Mouse (Mus musculus) common myeloid progenitor, adult 5-6 weeks (primary cell): ENCODE results near the gene Fam3a. TPM values are rescaled to one million over a fixed set of nuclear protein-coding genes. Genes with fewer than 3 reads are reported as not detected.
"Not testable (repeated sequence)": the region's sequence is repeated elsewhere in the genome, so short reads cannot be mapped to it uniquely, and the experiment has no call there.

Experiments used
- ATAC-seq: replicated peaks from 2 replicates; pipeline ENCODE4 v1.8.0; 2016; ENCODE audit warnings: low read depth, mild to moderate bottlenecking, moderate TSS enrichment, inconsistent platforms; ENCODE audit not compliant: poor library complexity, severe bottlenecking
- total RNA-seq: library from RNA; stranded (forward); fragments of 200-1000, 187-1606 nt; gene quantifications from 2 replicates; pipeline ENCODE4 v1.2.3, GENCODE M21; 2017

The Fam3a gene
- 12.0 and 12.7 TPM in 2 replicates for total RNA-seq

DNA sequence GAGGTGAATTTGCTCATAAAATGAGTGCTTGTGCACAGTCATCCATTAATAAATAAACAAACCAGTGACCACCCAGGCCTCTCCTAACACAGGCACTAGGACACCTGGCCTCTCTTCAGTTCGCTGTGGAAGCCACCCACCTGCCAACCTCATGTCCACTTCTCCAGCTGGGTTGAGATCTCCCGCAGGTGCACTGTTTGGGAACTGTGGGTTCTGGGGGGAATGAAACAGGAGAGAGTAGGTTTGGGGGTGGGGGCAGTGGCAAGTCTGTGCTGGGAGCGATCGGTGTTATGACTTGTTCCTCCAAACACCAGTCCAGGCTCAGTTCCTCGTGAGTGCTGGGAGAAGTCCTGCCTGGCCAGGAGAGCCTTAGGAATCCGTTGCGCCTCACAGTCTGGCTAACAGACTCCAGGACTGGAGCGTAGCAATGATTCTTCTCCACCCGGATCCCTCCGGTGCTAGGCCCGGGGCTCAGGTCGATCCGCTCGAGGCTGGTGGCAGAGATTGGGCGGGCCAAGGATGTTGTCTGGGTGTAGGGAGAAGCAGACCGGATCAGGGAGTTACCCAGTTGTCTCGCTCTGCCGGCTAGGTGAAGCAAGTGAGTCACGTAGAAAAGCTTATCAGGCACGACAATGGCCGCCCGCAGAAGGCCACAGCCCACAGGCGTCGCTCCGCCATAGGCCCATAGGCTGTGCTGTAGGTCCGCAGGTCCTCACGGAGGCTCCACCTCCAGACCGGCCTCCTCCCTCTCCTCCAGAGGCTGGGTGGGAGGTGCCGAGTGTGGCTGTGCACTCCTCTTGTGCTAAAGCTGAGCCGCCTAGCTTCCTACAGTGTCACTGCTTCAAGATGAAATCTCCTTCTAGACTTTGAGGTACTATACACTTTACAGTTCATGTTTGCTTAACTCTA, at the start of gene Fam3a, which contains the start of gene Ikbkg:
TSS of gene Fam3a (minus strand) at position 738 of the 909 bp plus-strand sequence.
TSS of gene Ikbkg (plus strand) at position 756 of the 909 bp plus-strand sequence.
- peak; percentile 100 for ATAC-seq

DNA sequence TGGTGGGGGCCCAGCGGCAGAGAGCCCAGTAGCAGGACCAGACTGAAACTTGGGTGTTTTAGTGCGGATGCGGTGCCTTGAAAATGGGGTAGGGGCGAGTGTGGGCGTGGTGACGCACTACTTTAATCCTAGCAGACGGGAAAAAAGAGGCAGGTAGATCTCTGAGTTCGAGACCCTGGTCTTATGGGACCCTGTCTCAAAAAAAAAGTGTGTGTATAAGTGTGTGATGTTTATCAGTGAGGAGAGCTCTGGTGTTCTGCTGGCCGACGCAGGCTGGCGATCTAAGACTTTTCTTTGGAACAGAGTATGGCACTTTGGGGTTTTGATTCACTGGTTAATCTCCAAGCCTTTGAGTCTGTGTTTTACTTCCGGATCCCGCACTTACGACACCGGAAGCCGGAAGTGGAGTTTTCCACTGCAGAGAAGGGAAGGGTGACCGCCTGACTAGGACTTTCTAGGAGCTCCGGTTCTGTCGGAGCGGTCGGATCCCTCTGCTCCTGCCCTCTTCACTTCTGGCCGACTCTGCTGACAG, 36.3 kb upstream of the Fam3a start:
- ATAC-seq: peak; percentile 55

DNA sequence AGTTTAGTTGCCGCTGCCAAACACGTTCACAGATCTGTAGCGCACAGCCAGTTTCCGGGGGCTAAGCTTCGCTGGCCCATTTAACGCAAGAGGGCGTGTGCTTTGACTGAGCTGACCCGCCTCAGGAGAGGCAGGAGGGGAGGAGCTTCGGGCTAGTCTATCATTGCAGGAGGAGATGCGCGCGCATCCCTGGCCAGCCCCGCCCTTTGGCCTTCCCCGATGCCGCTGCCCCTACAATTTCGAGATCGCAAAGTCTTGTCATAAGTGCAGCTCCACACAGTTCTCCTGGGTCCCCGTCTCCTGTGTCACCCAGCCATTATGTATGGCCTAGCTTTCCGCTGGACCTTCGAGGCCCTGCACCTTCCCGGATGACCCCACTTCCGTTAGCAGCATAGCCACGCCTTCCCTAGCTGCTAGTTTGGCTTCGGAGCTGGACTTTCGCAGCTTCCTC, 35.8 kb upstream of the Fam3a start, which contains the start of gene G6pdx:
TSS of gene G6pdx (minus strand) at position 369 of the 451 bp plus-strand sequence.
- peak; percentile 73 for ATAC-seq

DNA sequence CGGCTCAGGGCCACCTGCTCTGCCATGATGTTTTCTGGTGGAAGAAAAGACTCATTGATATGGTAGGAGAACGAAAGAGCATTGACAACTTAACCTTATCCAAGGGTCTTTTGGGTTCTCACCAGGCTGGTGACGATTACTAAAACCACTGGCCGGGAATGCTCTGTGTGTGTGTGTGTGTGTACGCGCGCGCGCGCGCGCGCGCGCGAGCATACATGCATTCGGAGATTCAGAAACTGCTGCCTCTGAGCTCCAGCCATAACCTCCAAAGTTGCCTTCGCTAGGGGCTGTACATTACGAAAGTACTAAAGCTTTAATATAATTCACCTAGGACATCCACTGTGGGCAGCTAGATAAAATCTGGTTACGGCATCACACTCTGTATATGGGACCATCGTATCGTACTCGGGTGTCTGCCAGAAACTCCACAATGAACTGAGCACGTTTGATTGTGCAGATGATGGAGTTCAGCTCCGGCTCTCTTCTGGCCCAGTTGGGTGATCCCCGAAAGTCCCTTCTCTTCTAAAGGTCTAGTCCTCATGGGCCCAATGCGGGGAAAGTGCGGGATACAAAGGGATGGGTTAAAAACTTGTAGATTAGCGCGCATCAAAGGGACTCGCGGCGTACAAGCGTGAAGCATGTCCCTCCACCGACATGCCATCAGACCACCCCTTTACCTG, 35.2 kb upstream of the Fam3a start:
- ATAC-seq: no peak

DNA sequence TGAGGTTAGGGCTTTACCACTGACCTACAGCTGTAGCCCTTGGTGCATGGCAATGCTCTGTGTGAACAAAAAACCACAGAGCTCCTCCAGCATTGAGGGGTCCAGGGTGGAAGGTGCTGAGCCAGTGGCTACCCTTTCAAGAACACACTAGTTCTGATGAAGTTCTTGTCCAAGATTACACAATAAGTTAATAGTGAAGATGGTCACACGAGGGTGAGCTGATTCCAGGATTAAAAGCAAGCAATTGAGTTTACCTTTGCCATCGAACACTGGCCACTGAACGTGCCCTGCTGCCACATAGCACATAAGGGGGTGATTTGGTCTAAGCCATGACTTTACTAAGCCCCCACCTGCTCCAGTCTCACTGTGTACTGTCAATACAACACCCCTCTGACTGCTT, 34.0 kb upstream of the Fam3a start:
- ATAC-seq: no peak

DNA sequence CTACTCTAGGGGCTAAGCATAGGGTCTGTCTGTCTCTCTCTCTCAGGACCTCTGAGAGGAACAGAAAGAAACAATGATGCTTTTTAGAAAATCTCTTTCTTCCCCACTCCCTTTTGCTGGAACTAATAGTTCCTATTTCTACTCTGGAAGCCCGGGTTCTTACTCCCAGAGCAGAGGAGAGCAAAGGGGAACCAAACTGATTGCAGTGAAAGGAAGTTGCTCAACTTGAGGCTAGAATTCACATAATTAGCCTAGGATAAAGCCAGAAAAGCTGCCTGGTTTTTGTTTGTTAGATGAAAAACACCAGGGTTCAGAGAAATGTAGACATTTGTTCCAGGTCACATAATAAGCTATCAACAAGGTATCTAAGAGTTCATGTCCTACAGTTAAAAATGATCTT, 33.2 kb upstream of the Fam3a start:
- ATAC-seq: no peak

DNA sequence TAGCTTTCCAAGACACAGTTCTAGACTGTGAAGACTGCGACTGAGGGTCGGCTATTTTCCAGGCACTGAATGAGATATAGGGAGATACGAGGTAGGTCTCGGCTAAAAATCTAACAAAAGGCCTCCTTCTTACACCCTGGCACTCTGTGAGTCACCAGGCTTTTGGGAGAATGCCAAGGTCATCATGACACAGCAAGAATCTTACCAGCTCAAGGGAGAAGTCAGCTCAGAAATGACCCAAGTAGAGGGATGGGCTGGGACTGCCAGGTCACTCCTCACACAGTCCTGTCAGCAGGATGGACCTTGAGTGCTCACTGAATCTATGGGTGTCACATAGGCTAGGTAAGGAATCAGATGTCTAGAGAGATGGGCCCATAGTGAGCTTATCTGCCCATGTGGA, 32.1 kb upstream of the Fam3a start:
- ATAC-seq: peak; percentile 19; the same call in 1 of the 2 replicates

DNA sequence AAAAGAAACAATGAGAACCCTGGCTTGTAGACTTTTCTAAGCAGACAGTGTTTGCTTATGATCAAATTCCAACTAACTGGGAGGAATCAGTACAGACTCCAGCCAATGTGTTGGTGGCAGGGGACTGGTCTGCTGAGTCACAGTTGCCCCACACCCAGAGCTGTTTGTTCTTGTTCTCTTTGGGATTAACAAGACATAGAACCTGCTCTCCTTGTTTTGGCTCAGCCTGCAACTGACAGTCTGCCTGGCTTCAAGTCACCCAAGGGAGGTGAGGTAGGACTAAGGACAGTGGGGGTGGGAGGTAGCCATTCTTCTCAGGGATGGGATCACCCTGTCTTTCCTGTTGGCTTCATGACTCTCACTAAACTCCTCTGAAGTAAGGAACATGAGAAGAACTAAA, 31.4 kb upstream of the Fam3a start:
- ATAC-seq: no peak

DNA sequence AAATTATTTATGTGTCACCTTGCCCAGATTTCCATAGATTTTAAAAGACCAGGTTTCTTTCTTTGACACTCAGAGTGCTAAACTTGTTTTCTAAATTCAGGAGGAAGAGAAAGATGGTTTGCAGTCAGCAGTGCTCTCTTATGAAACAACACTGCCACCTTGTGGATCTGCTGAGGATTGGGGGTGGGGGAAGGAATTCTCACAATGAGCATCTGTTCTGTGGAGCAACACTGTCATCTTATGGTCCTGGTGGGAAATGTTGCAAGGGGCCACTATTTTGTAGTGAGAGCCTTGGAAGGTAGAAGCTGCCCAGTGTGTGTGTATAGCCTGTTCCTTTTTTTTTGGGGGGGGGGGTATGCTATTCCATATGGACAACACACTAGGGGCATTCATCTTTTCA, 20.3 kb upstream of the Fam3a start:
- peak; percentile 99 for ATAC-seq

DNA sequence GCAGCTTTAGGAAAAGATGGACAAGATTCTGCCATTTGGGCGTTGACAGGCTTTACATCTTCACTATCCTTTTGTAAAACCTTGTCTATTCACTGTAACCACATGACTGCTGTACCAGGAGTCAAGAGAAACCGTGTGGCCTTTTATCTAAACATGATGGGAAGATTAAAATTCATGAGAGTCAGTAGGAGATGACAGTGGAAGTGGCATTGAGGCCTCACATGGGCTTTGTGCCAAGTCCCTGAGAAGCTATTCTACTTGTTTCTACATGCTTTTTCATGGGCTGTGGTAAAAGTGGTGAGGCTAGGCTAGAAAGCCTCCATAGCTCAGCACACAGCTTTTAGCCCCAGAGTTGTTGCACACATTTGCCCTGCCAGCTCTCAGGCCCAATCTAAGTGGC, 15.3 kb upstream of the Fam3a start:
- no peak for ATAC-seq

DNA sequence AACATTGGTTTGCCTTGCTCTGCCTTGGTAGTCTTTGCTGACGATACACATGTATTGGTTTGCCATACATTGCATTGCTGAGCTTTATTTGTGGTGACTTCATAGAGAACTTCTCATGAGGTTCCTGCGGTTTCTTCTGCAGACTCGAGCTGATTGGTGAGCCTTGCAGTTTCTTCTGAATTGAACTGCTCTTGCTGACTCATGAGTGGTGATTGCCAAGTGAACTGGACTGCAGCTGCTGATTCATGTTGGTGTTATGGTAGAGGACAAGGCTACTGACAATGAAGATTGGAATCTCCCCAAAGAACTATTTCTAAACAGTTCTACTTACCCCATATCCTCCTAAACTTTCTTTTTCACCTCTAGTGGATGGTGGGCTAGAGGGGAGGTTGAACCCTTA, 7.1 kb upstream of the Fam3a start:
- ATAC-seq: no peak

DNA sequence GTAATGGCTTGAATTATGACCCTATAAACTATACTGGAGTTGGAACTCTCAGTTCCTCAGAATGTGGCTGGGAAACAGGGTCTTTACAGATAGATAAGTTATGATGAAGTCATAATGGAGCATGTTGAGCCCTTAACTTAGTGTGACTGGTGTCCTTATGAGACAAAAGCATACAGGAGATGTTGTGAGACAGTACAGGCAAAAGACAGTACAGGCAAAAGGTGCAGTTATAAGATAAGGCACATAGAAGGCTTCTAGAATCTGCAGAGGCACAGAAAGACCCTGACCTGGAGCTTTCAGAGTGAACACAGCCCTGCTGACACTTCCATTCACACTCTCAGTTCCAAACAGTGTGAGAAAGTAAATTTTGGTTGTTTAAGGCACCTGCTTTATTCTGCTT, 4.9 kb downstream of the Fam3a start:
- no peak for ATAC-seq

DNA sequence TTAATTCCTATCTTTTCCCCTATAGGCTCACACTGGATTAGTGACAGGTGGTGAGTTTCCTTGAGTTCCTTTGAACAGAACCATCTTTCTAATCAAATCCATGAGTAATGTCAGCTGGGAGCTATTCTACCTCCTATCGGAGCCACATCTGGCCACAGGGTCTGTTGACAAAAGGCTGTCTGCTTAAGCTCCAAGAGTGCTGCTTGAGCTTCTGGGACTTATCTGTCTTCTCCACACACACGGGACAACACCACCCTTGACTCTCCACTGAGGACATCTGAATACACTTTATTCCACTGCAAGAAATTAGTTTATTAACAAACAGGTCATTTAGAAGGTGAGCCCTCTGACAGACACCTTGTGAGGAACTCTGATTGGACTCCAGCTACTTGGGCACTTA, 8.6 kb downstream of the Fam3a start:
- no peak for ATAC-seq

DNA sequence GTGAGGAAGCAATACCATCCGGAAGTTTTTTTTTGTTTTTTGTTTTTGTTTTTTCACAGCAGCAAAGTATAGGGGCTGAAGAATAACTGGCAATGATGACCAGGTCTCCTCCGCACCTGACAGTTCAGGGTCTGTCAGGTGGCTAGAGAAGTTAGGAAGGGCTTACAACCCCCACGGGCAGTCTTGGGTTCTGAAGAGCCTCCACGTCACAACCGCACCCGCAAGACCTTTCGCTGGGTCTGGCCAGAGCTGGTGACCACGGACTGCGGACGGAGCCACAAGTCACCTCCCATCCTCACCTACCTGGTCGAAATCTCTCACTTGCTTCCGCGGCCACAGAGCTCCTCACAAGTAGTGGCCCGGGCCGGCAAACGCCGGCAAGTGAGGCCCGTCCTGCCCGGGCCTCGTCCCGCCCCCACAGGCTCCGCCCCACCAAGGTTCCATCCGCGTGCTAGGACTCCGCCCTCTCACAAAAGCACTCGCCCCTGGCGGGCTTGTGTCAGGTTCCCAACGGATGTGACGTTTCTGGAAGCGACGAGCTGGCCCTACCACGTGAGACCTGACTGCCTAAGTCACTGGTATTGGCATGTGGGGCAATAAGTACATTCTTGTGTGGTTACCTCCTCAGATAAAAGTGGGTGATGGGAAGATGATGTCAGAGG, 20.1 kb downstream of the Fam3a start, which contains the start of the genes Ubl4a and Slc10a3:
TSS of gene Ubl4a (minus strand) at position 331 of the 662 bp plus-strand sequence.
TSS of gene Slc10a3 (minus strand) at position 462 of the 662 bp plus-strand sequence.
- ATAC-seq: peak; percentile 91

DNA sequence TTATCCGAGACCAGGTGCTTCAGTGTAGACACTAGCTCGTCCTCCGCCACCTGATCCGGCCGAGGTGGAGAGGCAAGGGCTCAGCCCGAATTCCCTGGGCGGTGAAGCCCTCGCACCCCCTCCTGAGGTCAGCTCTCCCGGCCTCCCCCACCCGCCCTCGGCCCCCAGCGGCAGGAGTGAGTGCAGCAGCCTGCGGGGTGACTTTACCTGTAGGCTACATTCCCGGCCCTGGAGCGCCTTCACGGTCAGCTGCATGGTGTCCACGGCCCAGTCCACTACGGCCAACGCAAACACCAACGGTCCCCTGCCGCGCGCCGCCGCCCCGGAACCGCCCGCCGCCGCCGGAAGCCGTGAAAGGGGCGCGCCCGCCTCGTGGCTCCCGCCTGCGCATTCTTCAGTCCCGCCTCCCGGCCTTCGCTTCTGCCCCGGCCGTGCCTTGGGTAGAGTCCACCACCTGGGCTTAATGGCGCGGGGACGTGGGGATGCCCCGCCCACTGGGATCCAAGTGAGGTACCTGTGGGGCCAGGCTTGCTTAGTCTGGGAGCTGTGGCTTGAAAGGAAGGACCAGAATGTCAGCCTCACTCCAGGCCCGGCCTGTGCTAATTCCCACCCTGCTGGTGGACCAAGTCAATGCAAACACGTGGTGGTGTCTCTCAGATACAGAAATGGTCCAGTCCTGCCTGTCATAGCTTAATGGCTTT, 24.7 kb downstream of the Fam3a start:
- peak; percentile 66 for ATAC-seq

DNA sequence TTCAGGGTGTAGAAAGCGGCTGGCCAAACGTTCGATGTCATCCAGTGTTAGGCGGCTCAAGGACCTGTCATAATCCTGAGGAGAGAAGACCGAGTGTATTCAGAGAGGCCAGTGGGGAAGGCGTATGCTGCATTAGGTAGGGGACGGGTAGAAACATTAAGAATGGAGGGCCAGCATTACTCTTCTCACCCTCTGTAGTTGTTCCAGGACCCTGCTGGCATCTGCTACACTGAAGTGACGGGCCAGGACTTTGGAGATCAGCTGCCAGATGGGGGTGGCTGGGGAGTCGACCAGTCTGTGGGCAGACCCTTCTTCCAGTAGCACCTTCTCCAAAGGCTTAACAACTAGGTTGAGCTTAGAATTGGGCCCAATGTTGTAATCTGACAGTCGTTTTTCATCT, 25.6 kb downstream of the Fam3a start:
- ATAC-seq: no peak

DNA sequence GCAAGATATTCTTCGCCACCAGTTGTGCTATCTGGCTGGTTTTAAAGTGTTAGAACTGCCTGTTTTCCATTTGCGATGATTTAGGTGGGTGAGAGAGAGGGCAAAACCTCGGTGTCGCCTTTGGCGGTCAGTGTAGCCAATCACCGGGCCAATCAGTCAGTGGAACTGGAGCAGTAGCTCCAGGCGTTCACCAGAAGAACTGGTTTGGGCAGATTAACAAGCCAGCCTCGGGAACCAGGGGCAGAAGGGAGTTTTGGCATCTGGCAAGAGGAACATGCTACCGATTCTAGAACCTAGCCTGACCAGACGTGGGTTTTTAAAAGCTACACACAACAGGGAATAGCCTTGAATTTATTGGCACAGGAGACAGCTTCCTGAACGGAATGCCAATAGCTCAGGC, 33.9 kb downstream of the Fam3a start:
- no peak for ATAC-seq

DNA sequence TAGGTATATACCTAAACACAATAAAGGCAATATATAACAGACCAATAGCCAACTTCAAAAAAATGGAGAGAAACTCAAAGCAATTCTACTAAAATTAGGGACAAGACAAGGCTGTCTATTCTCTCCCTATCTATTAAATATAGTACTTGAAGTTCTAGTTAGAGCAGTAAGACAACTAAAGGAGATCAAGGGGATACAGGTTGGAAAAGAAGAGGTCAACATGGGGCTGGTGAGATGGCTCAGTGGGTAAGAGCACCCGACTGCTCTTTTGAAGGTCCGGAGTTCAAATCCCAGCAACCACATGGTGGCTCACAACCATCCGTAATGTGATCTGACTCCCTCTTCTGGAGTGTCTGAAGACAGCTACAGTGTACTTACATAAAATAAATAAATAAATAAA, 36.0 kb downstream of the Fam3a start:
- ATAC-seq: not testable (repeated sequence)

DNA sequence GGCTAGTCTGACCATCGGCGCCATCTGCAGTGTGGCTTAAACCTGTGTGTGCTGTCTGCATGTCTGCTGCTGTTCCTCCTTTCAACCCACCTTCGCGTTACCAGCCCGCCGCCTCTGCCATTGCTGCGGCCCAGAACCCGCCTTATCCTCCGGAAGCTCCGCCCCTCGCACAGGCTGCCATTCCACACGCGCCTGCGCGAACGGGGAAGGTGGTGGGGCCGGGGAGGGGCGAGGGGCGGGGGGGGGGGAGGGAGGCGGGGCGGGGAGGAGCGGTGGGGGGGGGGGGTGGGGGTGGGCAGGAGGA, 39.7 kb downstream of the Fam3a start, which contains the start of gene Lage3:
TSS of gene Lage3 (minus strand) at position 152 of the 304 bp plus-strand sequence.
- peak; percentile 98 for ATAC-seq
